Mouse (Mus musculus) midbrain, embryonic 12.5 days (tissue): ENCODE data around the gene Asb1. TPM values are rescaled to one million over a fixed set of nuclear protein-coding genes. Genes with fewer than 3 reads are reported as not detected.

Experiments used
- ATAC-seq: fragments of 200-750 bp; cut with Nextera tagmentation; 2 replicates; pipeline ENCODE4 v1.8.0; 2017; ENCODE audit warnings: low read depth, moderate TSS enrichment, moderate library complexity; ENCODE audit not compliant: low FRiP score
- H3K27ac ChIP-seq: fragments of 300-500 bp; sonication (generic); replicated peaks from 2 replicates; pipeline ENCODE4 v1.5.1; 2016; ENCODE audit warnings: mild to moderate bottlenecking
- H3K27me3 ChIP-seq: fragments of 300-500 bp; sonication (generic); 2 replicates; pipeline ENCODE4 v1.6.1; 2016; ENCODE audit warnings: mild to moderate bottlenecking
- H3K36me3 ChIP-seq: fragments of 300-500 bp; sonication (generic); 2 replicates; pipeline ENCODE4 v1.6.1; 2016
- H3K4me1 ChIP-seq: fragments of 300-500 bp; sonication (generic); 2 replicates; pipeline ENCODE4 v1.6.1; 2016
- H3K4me2 ChIP-seq: fragments of 300-500 bp; sonication (generic); replicated peaks from 2 replicates; pipeline ENCODE4 v1.6.1; 2016; ENCODE audit warnings: mild to moderate bottlenecking, moderate library complexity
- H3K4me3 ChIP-seq: fragments of 300-500 bp; sonication (generic); 2 replicates; pipeline ENCODE4 v1.5.1; 2016; ENCODE audit warnings: mild to moderate bottlenecking
- H3K9ac ChIP-seq: fragments of 300-500 bp; sonication (generic); replicated peaks from 2 replicates; pipeline ENCODE4 v1.6.1; 2016; ENCODE audit warnings: mild to moderate bottlenecking, moderate library complexity
- H3K9me3 ChIP-seq: fragments of 300-500 bp; sonication (generic); 2 replicates; pipeline ENCODE4 v1.6.1; 2016; ENCODE audit warnings: mild to moderate bottlenecking
- WGBS: fragments of 180-500 bp; shearing (Covaris S2); methylation state at CpG from one replicate; pipeline ENCODE4 v1.1.7; 2016; 5-methylcytosine and 5-hydroxymethylcytosine counted together
- polyA plus RNA-seq: library from polyadenylated mRNA; unstranded; fragments of >200 nt; fragmentation: Nextera tagmentation; extraction: Ambion mirVana; gene quantifications from 2 replicates; pipeline ENCODE4 v1.2.1, GENCODE M21; 2016

Asb1 gene
- polyA plus RNA-seq: 13.2 and 14.5 TPM in 2 replicates

GRCm38 (mm10) chr1:91540271-91540826 is at the start of gene Asb1:
Asb1 (plus strand) TSS chr1:91540544.
- peaks cover 12% of the 10 kb centered on the region for H3K4me1 ChIP-seq
- peak; percentile 97 for ATAC-seq
- H3K4me2 ChIP-seq: peak within 1 kb of the TSS; percentile 95
- H3K36me3 ChIP-seq: peaks cover 13% of the 10 kb centered on the region
- H3K27ac ChIP-seq: peak within 1 kb of the TSS; percentile 73
- under 1% methylated on average over 39 of the region's 41 CpGs for WGBS
- H3K4me3 ChIP-seq: peak within 1 kb of the TSS; percentile 84
- peaks cover 22% of the 10 kb centered on the region for H3K27me3 ChIP-seq
- peak within 1 kb of the TSS; percentile 87 for H3K9ac ChIP-seq
- H3K9me3 ChIP-seq: no peaks in the 10 kb centered on the region

GRCm38 (mm10) chr1:91492740-91493139 is 47.6 kb upstream of the Asb1 start:
- 18% methylated on average over 2 of the region's 2 CpGs for WGBS
- Histone ChIP-seq H3K4me2 (no peak overlapping the region), H3K27ac (no peak overlapping the region), H3K9me3 (no peaks in the 10 kb centered on the region), H3K36me3 (no peaks in the 10 kb centered on the region), H3K4me3 (no peak overlapping the region), H3K4me1 (peaks cover 21% of the 10 kb centered on the region), H3K9ac (no peak overlapping the region), H3K27me3 (peaks cover 5% of the 10 kb centered on the region)
- ATAC-seq: no peak

- peak overlapping the region; percentile 92 for H3K4me2 ChIP-seq
- peaks cover 5% of the 10 kb centered on the region for H3K27me3 ChIP-seq
- 50% methylated on average over 3 of the region's 3 CpGs for WGBS
- H3K36me3 ChIP-seq: no peaks in the 10 kb centered on the region
- peaks cover 21% of the 10 kb centered on the region for H3K4me1 ChIP-seq
- no peak overlapping the region; the same call in 1 of the 2 replicates for H3K9ac ChIP-seq
- ATAC-seq: peak; percentile 28
- no peaks in the 10 kb centered on the region for H3K9me3 ChIP-seq
- H3K27ac ChIP-seq: no peak overlapping the region
- H3K4me3 ChIP-seq: peak overlapping the region; percentile 91
These were observed 46.4 kb upstream of the Asb1 start for GRCm38 (mm10) chr1:91493938-91494337.

DNA sequence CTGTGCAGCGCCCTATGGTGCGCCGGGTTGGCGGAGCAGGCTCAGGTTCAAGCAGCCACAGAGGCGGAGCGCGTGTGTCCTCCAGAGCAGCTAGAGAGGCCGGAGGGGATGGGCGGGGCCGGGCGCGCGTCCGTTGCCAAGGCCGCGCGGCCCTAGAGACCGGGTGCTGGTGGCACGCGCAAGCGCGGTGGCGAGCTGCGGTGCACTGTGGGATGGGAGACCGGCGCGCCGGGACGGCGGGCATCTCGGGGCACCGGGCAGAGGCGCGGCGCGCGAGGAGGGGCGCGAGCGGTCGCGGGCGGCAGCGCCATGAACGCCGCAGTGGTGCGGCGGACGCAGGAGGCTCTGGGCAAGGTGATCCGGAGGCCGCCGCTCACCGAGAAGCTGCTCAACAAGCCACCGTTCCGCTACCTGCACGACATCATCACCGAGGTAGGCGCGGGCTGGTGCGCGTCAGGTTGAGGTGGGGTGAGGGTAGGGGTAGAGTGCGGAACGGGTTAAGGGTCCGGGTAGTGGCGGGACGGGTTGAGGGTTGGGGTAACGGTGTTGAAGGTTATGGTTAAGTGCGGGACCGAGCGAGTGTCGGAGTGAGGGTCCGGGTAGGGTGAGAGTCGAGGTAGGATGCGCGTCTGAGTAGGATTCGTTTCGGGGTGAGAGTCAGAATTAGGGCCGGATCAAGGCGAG is 45.7 kb upstream of the Asb1 start, which contains the start of gene Traf3ip1:
Gene Traf3ip1 (plus strand): TSS at position 191 of the 684 bp plus-strand sequence.
- Histone ChIP-seq H3K27me3 (peaks cover 5% of the 10 kb centered on the region), H3K4me3 (peak within 1 kb of the TSS; percentile 91), H3K9me3 (no peaks in the 10 kb centered on the region), H3K4me1 (peaks cover 21% of the 10 kb centered on the region), H3K9ac (peak within 1 kb of the TSS; percentile 89), H3K36me3 (peaks cover 2% of the 10 kb centered on the region; the same call in 1 of the 2 replicates), H3K4me2 (peak within 1 kb of the TSS; percentile 92), H3K27ac (no peak within 1 kb of the TSS)
- under 1% methylated on average over 78 of the region's 79 CpGs for WGBS
- ATAC-seq: peak; percentile 98

- peaks cover 10% of the 10 kb centered on the region for H3K36me3 ChIP-seq
- H3K27me3 ChIP-seq: peaks cover 5% of the 10 kb centered on the region
- H3K4me2 ChIP-seq: peak overlapping the region; percentile 92
- H3K9ac ChIP-seq: peak overlapping the region; percentile 89
- no peak overlapping the region for H3K27ac ChIP-seq
- ATAC-seq: no peak
- H3K4me3 ChIP-seq: peak overlapping the region; percentile 91
- peaks cover 21% of the 10 kb centered on the region for H3K4me1 ChIP-seq
- WGBS: 64% methylated on average over 5 of the region's 5 CpGs
- H3K9me3 ChIP-seq: no peaks in the 10 kb centered on the region
These were observed 45.0 kb upstream of the Asb1 start for GRCm38 (mm10) chr1:91495321-91495720.

DNA sequence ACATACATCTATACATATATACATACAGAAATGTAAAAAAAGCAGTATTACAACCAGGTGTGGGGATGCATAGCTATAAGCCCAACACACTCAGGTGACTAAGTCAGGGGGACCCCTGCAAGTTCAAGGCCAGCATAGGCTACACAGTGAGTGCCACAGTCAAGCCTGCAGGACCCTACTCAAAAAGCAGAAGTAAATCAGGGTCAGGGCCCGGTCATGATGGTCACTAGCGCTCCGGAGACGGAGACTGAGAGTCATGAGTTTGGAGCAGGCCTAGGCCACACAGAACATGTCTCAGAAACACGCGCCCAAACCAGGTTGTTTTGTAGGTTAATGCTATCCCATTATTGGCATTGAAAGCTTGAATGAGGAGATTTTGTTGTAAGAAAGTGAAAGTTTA is 41.8 kb upstream of the Asb1 start:
- Histone ChIP-seq H3K4me2 (no peak overlapping the region), H3K36me3 (peaks cover 38% of the 10 kb centered on the region), H3K9me3 (no peaks in the 10 kb centered on the region), H3K27me3 (peaks cover 4% of the 10 kb centered on the region), H3K4me1 (peaks cover 21% of the 10 kb centered on the region), H3K27ac (no peak overlapping the region), H3K9ac (no peak overlapping the region), H3K4me3 (no peak overlapping the region)
- WGBS: 94% methylated on average over 6 of the region's 6 CpGs
- no peak for ATAC-seq

DNA sequence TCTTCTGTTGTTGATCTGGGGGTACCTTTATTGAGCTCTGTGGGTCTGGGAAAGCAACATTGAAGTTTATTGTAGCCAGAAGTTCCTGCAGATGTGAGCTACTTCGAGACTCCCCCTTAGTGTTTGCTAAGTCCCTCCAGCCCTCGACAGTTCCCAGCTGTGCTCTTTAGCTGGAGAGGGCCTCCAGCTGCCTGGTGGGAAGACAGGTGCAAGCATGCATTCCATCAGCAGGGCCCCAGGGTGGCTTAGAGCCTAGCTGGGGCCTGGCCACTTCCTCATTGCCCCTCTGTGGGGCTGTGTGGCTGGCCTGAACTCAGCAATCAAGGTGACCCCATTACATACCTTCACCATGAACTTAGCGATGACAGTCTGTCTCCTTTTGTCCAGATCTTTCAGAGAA is 35.7 kb upstream of the Asb1 start:
- no peak overlapping the region for H3K9ac ChIP-seq
- no peaks in the 10 kb centered on the region for H3K27me3 ChIP-seq
- no peak for ATAC-seq
- WGBS: 76% methylated on average over 3 of the region's 3 CpGs
- H3K27ac ChIP-seq: no peak overlapping the region
- no peak overlapping the region for H3K4me2 ChIP-seq
- H3K9me3 ChIP-seq: no peaks in the 10 kb centered on the region
- no peaks in the 10 kb centered on the region for H3K4me1 ChIP-seq
- no peak overlapping the region for H3K4me3 ChIP-seq
- peaks cover 74% of the 10 kb centered on the region for H3K36me3 ChIP-seq

DNA sequence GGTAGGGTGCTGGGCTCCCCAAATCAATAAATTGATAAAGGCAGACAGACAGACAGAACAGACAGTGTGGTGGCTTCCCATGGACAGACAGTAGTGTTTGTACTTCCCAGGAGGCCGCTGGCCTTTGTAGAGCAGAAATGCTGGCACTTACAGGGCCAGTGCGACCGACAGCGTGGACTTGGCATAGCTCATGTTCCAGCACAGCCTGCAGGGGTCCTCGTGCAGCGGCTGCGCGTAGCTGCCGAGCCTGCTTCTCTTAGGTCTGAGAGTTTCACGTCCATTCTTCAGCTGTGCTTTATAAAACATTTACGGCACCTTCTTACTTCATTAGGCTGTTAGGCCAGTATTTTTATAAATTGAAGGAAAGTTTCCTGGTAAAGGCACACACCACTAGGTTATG is 25.4 kb upstream of the Asb1 start:
- Histone ChIP-seq H3K36me3 (peaks cover 52% of the 10 kb centered on the region), H3K4me3 (no peak overlapping the region), H3K4me1 (no peaks in the 10 kb centered on the region), H3K27me3 (no peaks in the 10 kb centered on the region), H3K9me3 (no peaks in the 10 kb centered on the region), H3K4me2 (no peak overlapping the region), H3K27ac (no peak overlapping the region), H3K9ac (no peak overlapping the region)
- WGBS: 76% methylated on average over 11 of the region's 11 CpGs
- no peak for ATAC-seq

- no peak overlapping the region for H3K4me3 ChIP-seq
- whole genome bisulfite sequencing: 92% methylated on average over 6 of the region's 6 CpGs
- no peak overlapping the region for H3K4me2 ChIP-seq
- H3K36me3 ChIP-seq: peaks cover 52% of the 10 kb centered on the region
- ATAC-seq: no peak
- no peaks in the 10 kb centered on the region for H3K27me3 ChIP-seq
- H3K4me1 ChIP-seq: no peaks in the 10 kb centered on the region
- H3K9me3 ChIP-seq: no peaks in the 10 kb centered on the region
- no peak overlapping the region for H3K27ac ChIP-seq
- no peak overlapping the region for H3K9ac ChIP-seq
These were observed 24.7 kb upstream of the Asb1 start for GRCm38 (mm10) chr1:91515642-91516041.

DNA sequence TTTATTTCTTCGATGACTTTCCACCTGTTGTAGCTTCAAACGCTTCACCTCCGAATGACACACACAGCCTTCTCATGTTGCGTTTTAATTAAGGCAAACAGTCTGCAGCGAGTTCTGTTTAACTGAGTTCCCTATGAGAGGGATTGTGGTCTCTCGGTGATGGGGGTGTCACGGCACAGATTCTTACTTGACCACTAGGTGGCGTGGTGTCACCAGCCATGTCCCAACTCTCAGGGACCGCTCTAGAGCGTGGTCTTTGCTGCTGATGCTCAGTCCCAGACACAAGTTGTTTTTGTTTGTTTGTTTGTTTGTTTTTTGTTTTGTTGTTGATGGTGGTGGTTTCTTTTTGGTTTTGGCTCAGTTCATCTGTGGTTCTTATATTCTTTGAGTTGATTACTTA is 16.6 kb upstream of the Asb1 start:
- Histone ChIP-seq H3K27ac (no peak overlapping the region), H3K36me3 (peaks cover 66% of the 10 kb centered on the region), H3K4me3 (no peak overlapping the region), H3K4me2 (no peak overlapping the region), H3K4me1 (no peaks in the 10 kb centered on the region), H3K9ac (no peak overlapping the region), H3K9me3 (no peaks in the 10 kb centered on the region), H3K27me3 (no peaks in the 10 kb centered on the region)
- ATAC-seq: peak; percentile 74; the same call in 1 of the 2 replicates
- 16% methylated on average over 10 of the region's 10 CpGs for WGBS

DNA sequence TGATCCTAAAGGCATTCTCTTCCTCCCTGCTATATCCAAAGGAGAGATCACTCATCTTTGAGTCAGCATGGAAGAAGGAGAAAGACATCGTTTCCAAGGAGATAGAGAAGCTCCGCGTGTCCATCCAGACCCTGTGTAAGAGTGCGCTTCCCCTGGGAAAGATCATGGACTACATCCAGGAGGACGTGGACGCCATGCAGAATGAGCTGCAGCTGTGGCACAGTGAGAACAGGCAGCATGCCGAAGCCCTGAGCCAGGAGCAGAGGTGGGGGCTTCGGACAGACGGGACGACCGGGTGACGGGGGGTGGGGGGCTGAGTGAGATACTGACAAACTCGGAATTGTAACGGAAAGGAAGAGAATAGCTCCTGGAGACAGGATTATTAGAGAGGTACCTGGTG is 14.5 kb upstream of the Asb1 start:
- ATAC-seq: no peak
- Histone ChIP-seq H3K4me2 (no peak overlapping the region), H3K27me3 (no peaks in the 10 kb centered on the region), H3K4me1 (no peaks in the 10 kb centered on the region), H3K4me3 (no peak overlapping the region), H3K36me3 (peaks cover 61% of the 10 kb centered on the region), H3K27ac (no peak overlapping the region), H3K9me3 (no peaks in the 10 kb centered on the region), H3K9ac (no peak overlapping the region)
- WGBS: 84% methylated on average over 14 of the region's 14 CpGs

- peaks cover 44% of the 10 kb centered on the region for H3K36me3 ChIP-seq
These were observed 10.2 kb upstream of the Asb1 start for GRCm38 (mm10) chr1:91530166-91530565.

More at GRCm38 (mm10) chr1:91530166-91530565, 10.2 kb upstream of the Asb1 start:
- no peaks in the 10 kb centered on the region for H3K27me3 ChIP-seq
- no peak for ATAC-seq
- H3K4me1 ChIP-seq: no peaks in the 10 kb centered on the region
- no peak overlapping the region for H3K27ac ChIP-seq
- no peak overlapping the region for H3K9ac ChIP-seq
- WGBS: 88% methylated on average over 9 of the region's 9 CpGs
- H3K4me2 ChIP-seq: no peak overlapping the region
- no peak overlapping the region for H3K4me3 ChIP-seq
- no peaks in the 10 kb centered on the region for H3K9me3 ChIP-seq
